Mouse (Mus musculus) lung, postnatal 14 days (tissue): ENCODE results near the gene Phkg2.
"Not testable (repeated sequence)": the region's sequence is repeated elsewhere in the genome, so short reads cannot be mapped to it uniquely, and the experiment has no call there.

Source experiments
- DNase-seq: peaks from one replicate; pipeline ENCODE4 v3.0.0; 2021

Gene Phkg2

GRCm38 (mm10) chr7:127607150-127607549 is 34.0 kb downstream of the Phkg2 start:
- DNase-seq: peak; percentile 46

GRCm38 (mm10) chr7:127611011-127611410 is 37.9 kb downstream of the Phkg2 start:
- DNase-seq: no peak

GRCm38 (mm10) chr7:127611561-127611960 is 38.4 kb downstream of the Phkg2 start:
- DNase-seq: no peak

GRCm38 (mm10) chr7:127613501-127613900 is 40.4 kb downstream of the Phkg2 start:
- no peak for DNase-seq

- DNase-seq: no peak
Observed at GRCm38 (mm10) chr7:127614091-127614490, 41.0 kb downstream of the Phkg2 start.

- DNase-seq: peak; percentile 44
Observed at GRCm38 (mm10) chr7:127614511-127614890, 41.4 kb downstream of the Phkg2 start.

GRCm38 (mm10) chr7:127614891-127615843 is 42.0 kb downstream of the Phkg2 start, which contains the start of gene Zfp629:
Gene Zfp629 (minus strand): TSS chr7:127615797.
- DNase-seq: peak; percentile 75

GRCm38 (mm10) chr7:127616336-127616735 is 43.2 kb downstream of the Phkg2 start:
- DNase-seq: no peak

- DNase-seq: no peak
Observed at GRCm38 (mm10) chr7:127616881-127617280, 43.7 kb downstream of the Phkg2 start.

- no peak for DNase-seq
Observed at GRCm38 (mm10) chr7:127617962-127618361, 44.8 kb downstream of the Phkg2 start.

GRCm38 (mm10) chr7:127618402-127618801 is 45.3 kb downstream of the Phkg2 start:
- DNase-seq: not testable (repeated sequence)

- no peak for DNase-seq
Observed at GRCm38 (mm10) chr7:127626039-127626438, 52.9 kb downstream of the Phkg2 start.

GRCm38 (mm10) chr7:127626471-127626870 is 53.3 kb downstream of the Phkg2 start:
- DNase-seq: no peak

- no peak for DNase-seq
Observed at GRCm38 (mm10) chr7:127628646-127629045, 55.5 kb downstream of the Phkg2 start.

- no peak for DNase-seq
Observed at GRCm38 (mm10) chr7:127631416-127631815, 58.3 kb downstream of the Phkg2 start.
